Mouse (Mus musculus): ENCODE results near the gene Mxd4. TPM values are rescaled to one million over a fixed set of nuclear protein-coding genes. Genes with fewer than 3 reads are reported as not detected.

The Mxd4 gene
- total and polyA plus RNA-seq, 2 experiments, result 43.6 to 125 TPM

GRCm38 (mm10) chr5:34205788-34206187 is 18.3 kb upstream of the Mxd4 start:
- WGBS, result 64% methylated on average over 2 of the region's 2 CpGs
- H3K27me3 ChIP-seq (ENCODE audit: control insufficient read depth, insufficient read depth, low read length), result no peaks in the 10 kb centered on the region
- no peak overlapping the region for H3K9ac ChIP-seq (ENCODE audit: low read depth, low read length)
- no peak overlapping the region for H3K4me3 ChIP-seq (ENCODE audit: insufficient read depth, low read depth, low read length)
- H3K4me1 ChIP-seq (ENCODE audit: control insufficient read depth, insufficient read depth, low read length), result no peaks in the 10 kb centered on the region; the same call in 1 of the 2 replicates
- TF ChIP-seq POLR2A (IDR thresholded peaks at IDR 0.05; ENCODE audit: extremely low read depth, insufficient read depth, low read length) (no peak), CTCF (IDR thresholded peaks at IDR 0.05; ENCODE audit: low read depth, low read length) (no peak)
- H3K79me2 ChIP-seq (ENCODE audit: control insufficient read depth, insufficient read depth, low read length), result no peaks in the 10 kb centered on the region
- no peaks in the 10 kb centered on the region for H3K36me3 ChIP-seq (ENCODE audit: control insufficient read depth, insufficient read depth, low read length)
- DNase-seq (ENCODE audit: extremely low read depth, low read depth, low spot score), result no peak
- no peak overlapping the region for H3K27ac ChIP-seq (replicated peaks; ENCODE audit: insufficient read depth, low read depth, low read length)

GRCm38 (mm10) chr5:34204911-34205310 is 17.4 kb upstream of the Mxd4 start:
- Histone ChIP-seq H3K27me3 (ENCODE audit: control insufficient read depth, insufficient read depth, low read length) (no peaks in the 10 kb centered on the region), H3K4me3 (ENCODE audit: insufficient read depth, low read depth, low read length) (no peak overlapping the region), H3K36me3 (ENCODE audit: control insufficient read depth, insufficient read depth, low read length) (no peaks in the 10 kb centered on the region), H3K9ac (ENCODE audit: low read depth, low read length) (no peak overlapping the region), H3K4me1 (ENCODE audit: control insufficient read depth, insufficient read depth, low read length) (no peaks in the 10 kb centered on the region; the same call in 1 of the 2 replicates), H3K79me2 (ENCODE audit: control insufficient read depth, insufficient read depth, low read length) (no peaks in the 10 kb centered on the region), H3K27ac (replicated peaks; ENCODE audit: insufficient read depth, low read depth, low read length) (no peak overlapping the region)
- TF ChIP-seq CTCF (IDR thresholded peaks at IDR 0.05; ENCODE audit: low read depth, low read length), result no peak
- no peak for TF ChIP-seq POLR2A (IDR thresholded peaks at IDR 0.05; ENCODE audit: extremely low read depth, insufficient read depth, low read length)
- DNase-seq (ENCODE audit: extremely low read depth, low read depth, low spot score), result no peak
- WGBS, result 91% methylated on average over 2 of the region's 2 CpGs

GRCm38 (mm10) chr5:34202006-34202405 is 14.5 kb upstream of the Mxd4 start:
- Histone ChIP-seq H3K9ac (ENCODE audit: low read depth, low read length) (no peak overlapping the region), H3K27me3 (ENCODE audit: control insufficient read depth, insufficient read depth, low read length) (no peaks in the 10 kb centered on the region), H3K4me3 (ENCODE audit: insufficient read depth, low read depth, low read length) (no peak overlapping the region), H3K79me2 (ENCODE audit: control insufficient read depth, insufficient read depth, low read length) (no peaks in the 10 kb centered on the region), H3K4me1 (ENCODE audit: control insufficient read depth, insufficient read depth, low read length) (no peaks in the 10 kb centered on the region; the same call in 1 of the 2 replicates), H3K36me3 (ENCODE audit: control insufficient read depth, insufficient read depth, low read length) (no peaks in the 10 kb centered on the region), H3K27ac (replicated peaks; ENCODE audit: insufficient read depth, low read depth, low read length) (no peak overlapping the region)
- DNase-seq (ENCODE audit: extremely low read depth, low read depth, low spot score), result no peak
- TF ChIP-seq POLR2A (IDR thresholded peaks at IDR 0.05; ENCODE audit: extremely low read depth, insufficient read depth, low read length), result no peak
- TF ChIP-seq CTCF (IDR thresholded peaks at IDR 0.05; ENCODE audit: low read depth, low read length), result no peak
- WGBS, result 44% methylated on average over 4 of the region's 4 CpGs

DNA sequence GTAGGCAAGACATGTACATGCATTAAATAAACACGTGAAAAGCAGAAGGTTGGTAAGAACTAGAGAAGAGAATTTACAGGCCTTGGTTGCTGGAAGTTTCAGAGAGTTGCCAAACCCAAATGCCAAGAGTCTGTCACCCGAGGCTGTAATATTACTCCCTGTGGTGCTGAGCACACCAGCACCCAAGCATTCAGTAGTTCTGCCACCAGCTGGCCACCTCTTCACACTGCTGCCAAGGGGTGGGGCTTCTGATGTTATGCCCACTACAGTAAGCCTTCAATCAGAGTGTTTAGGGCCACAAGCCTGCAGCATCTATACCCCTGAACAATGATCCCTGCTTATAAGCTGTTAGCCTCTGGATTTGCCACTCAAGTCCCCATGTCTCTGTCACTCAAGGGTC is 13.9 kb upstream of the Mxd4 start:
- Histone ChIP-seq H3K79me2 (ENCODE audit: control insufficient read depth, insufficient read depth, low read length) (no peaks in the 10 kb centered on the region), H3K4me1 (ENCODE audit: control insufficient read depth, insufficient read depth, low read length) (no peaks in the 10 kb centered on the region; the same call in 1 of the 2 replicates), H3K9ac (ENCODE audit: low read depth, low read length) (no peak overlapping the region), H3K4me3 (ENCODE audit: insufficient read depth, low read depth, low read length) (no peak overlapping the region), H3K36me3 (ENCODE audit: control insufficient read depth, insufficient read depth, low read length) (no peaks in the 10 kb centered on the region), H3K27me3 (ENCODE audit: control insufficient read depth, insufficient read depth, low read length) (no peaks in the 10 kb centered on the region), H3K27ac (replicated peaks; ENCODE audit: insufficient read depth, low read depth, low read length) (no peak overlapping the region)
- DNase-seq (ENCODE audit: extremely low read depth, low read depth, low spot score), result no peak
- WGBS, result 65% methylated on average over 2 of the region's 2 CpGs
- TF ChIP-seq CTCF (IDR thresholded peaks at IDR 0.05; ENCODE audit: low read depth, low read length) (no peak), POLR2A (IDR thresholded peaks at IDR 0.05; ENCODE audit: extremely low read depth, insufficient read depth, low read length) (no peak)

- no peak for TF ChIP-seq POLR2A (IDR thresholded peaks at IDR 0.05; ENCODE audit: extremely low read depth, insufficient read depth, low read length)
- no peak for TF ChIP-seq CTCF (IDR thresholded peaks at IDR 0.05; ENCODE audit: low read depth, low read length)
- H3K27me3 ChIP-seq (ENCODE audit: control insufficient read depth, insufficient read depth, low read length), result no peaks in the 10 kb centered on the region
- 84% methylated on average over 6 of the region's 6 CpGs for WGBS
- no peaks in the 10 kb centered on the region; the same call in 1 of the 2 replicates for H3K4me1 ChIP-seq (ENCODE audit: control insufficient read depth, insufficient read depth, low read length)
- DNase-seq (ENCODE audit: extremely low read depth, low read depth, low spot score), result no peak
- H3K36me3 ChIP-seq (ENCODE audit: control insufficient read depth, insufficient read depth, low read length), result no peaks in the 10 kb centered on the region
- H3K9ac ChIP-seq (ENCODE audit: low read depth, low read length), result no peak overlapping the region
- H3K79me2 ChIP-seq (ENCODE audit: control insufficient read depth, insufficient read depth, low read length), result no peaks in the 10 kb centered on the region
- no peak overlapping the region for H3K4me3 ChIP-seq (ENCODE audit: insufficient read depth, low read depth, low read length)
- H3K27ac ChIP-seq (replicated peaks; ENCODE audit: insufficient read depth, low read depth, low read length), result no peak overlapping the region
These were observed 11.1 kb upstream of the Mxd4 start for GRCm38 (mm10) chr5:34198615-34199014.

- WGBS, result 72% methylated on average over 4 of the region's 4 CpGs
- DNase-seq (ENCODE audit: extremely low read depth, low read depth, low spot score), result no peak
These were observed 9.7 kb upstream of the Mxd4 start for GRCm38 (mm10) chr5:34197243-34197642.

More at GRCm38 (mm10) chr5:34197243-34197642, 9.7 kb upstream of the Mxd4 start:
- H3K4me3 ChIP-seq (ENCODE audit: insufficient read depth, low read depth, low read length), result no peak overlapping the region
- H3K4me1 ChIP-seq (ENCODE audit: control insufficient read depth, insufficient read depth, low read length), result no peaks in the 10 kb centered on the region; the same call in 1 of the 2 replicates
- no peak overlapping the region for H3K27ac ChIP-seq (replicated peaks; ENCODE audit: insufficient read depth, low read depth, low read length)
- no peaks in the 10 kb centered on the region for H3K36me3 ChIP-seq (ENCODE audit: control insufficient read depth, insufficient read depth, low read length)
- no peak overlapping the region for H3K9ac ChIP-seq (ENCODE audit: low read depth, low read length)
- no peaks in the 10 kb centered on the region for H3K27me3 ChIP-seq (ENCODE audit: control insufficient read depth, insufficient read depth, low read length)
- no peaks in the 10 kb centered on the region for H3K79me2 ChIP-seq (ENCODE audit: control insufficient read depth, insufficient read depth, low read length)
- TF ChIP-seq CTCF (IDR thresholded peaks at IDR 0.05; ENCODE audit: low read depth, low read length) (no peak), POLR2A (IDR thresholded peaks at IDR 0.05; ENCODE audit: extremely low read depth, insufficient read depth, low read length) (no peak)

All from liver, adult 2 months (tissue).